In the genomic region with DNA sequence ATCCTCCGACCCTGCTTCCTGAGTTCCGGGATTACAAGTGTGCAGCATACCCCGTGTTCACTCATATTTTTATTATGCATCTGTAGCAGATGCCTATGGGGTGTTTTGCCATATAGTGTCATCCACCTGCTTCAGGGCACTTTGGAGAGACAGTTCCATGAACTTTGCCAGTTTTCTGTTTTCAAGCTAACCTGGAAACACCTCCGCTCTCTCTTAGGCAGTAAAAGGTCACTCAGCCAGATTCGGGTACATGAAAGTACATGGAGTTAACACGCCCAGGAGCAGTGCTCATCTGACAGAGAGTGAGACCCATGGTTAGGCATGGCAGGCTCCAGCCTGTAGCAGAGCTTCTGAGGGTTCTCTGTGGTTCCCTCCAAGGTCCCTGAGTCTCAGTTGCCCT, we compare ENCODE assay signal across 17 mouse cellular contexts.
"Had no signal": no experiment of that assay in that cellular context is flagged by ENCODE, and none has a peak within 500 bp of the region (broad histone marks: within the 10 kb centered on the region; RNA-seq: fewer than 3 reads in every experiment).

No protein-coding gene starts in this region.

- H3K36me3 ChIP-seq: midbrain, embryonic 10.5 days; midbrain, embryonic 13.5 days; midbrain, embryonic 15.5 days; neural tube, embryonic 13.5 days; neural tube, embryonic 15.5 days had no signal

- DNase-seq: lung, adult 18-20 months; lung, embryonic 14.5 days; lung, postnatal 10 days; lung, postnatal 4 days; right cerebral cortex, adult 18-20 months; right cerebral cortex, postnatal 25 days; right cerebral cortex, postnatal 4 days; spleen, adult 18-20 months; thymus, adult 18-20 months; thymus, postnatal 14 days; thymus, postnatal 36 days had no signal

- H3K9me3 ChIP-seq: midbrain, embryonic 10.5 days; midbrain, embryonic 13.5 days; midbrain, embryonic 15.5 days; neural tube, embryonic 13.5 days; neural tube, embryonic 15.5 days had no signal

- H3K27ac ChIP-seq: midbrain, embryonic 10.5 days; midbrain, embryonic 13.5 days; midbrain, embryonic 15.5 days; neural tube, embryonic 13.5 days; neural tube, embryonic 15.5 days had no signal

- H3K4me3 ChIP-seq: midbrain, embryonic 10.5 days; midbrain, embryonic 13.5 days; midbrain, embryonic 15.5 days; myocyte; neural tube, embryonic 13.5 days; neural tube, embryonic 15.5 days had no signal

- ATAC-seq: midbrain, embryonic 13.5 days; midbrain, embryonic 15.5 days had no signal

- H3K4me1 ChIP-seq: midbrain, embryonic 10.5 days; midbrain, embryonic 13.5 days; midbrain, embryonic 15.5 days; neural tube, embryonic 13.5 days; neural tube, embryonic 15.5 days had no signal

- H3K9ac ChIP-seq: lung, embryonic 14.5 days; midbrain, embryonic 13.5 days; midbrain, embryonic 15.5 days; neural tube, embryonic 13.5 days; neural tube, embryonic 15.5 days had no signal

- H3K27me3 ChIP-seq: midbrain, embryonic 13.5 days; midbrain, embryonic 15.5 days; neural tube, embryonic 13.5 days; neural tube, embryonic 15.5 days had no signal

- H3K4me2 ChIP-seq: lung, embryonic 14.5 days; midbrain, embryonic 13.5 days; midbrain, embryonic 15.5 days; neural tube, embryonic 13.5 days; neural tube, embryonic 15.5 days had no signal
